Mouse (Mus musculus) kidney, embryonic 14.5 days (tissue): ENCODE data around the gene 1810062G17Rik. TPM values are rescaled to one million over a fixed set of nuclear protein-coding genes. Genes with fewer than 3 reads are reported as not detected.
A peak's percentile ranks its signal among the peaks of the same experiment; 100 is the strongest.

ENCODE experiments used
- ATAC-seq: fragments of 200-750 bp; cut with Nextera tagmentation; 2 replicates; pipeline ENCODE4 v1.8.0; 2017; ENCODE audit warnings: moderate number of reproducible peaks, mild to moderate bottlenecking, moderate TSS enrichment, moderate library complexity; ENCODE audit not compliant: low FRiP score, low TSS enrichment
- H3K27ac ChIP-seq: fragments of 300-500 bp; sonication (generic); 2 replicates; pipeline ENCODE4 v1.5.1; 2014; ENCODE audit warnings: low read depth, mild to moderate bottlenecking, low read length, moderate library complexity, mixed read lengths
- H3K27me3 ChIP-seq: fragments of 300-500 bp; sonication (generic); 2 replicates; pipeline ENCODE4 v1.6.1; 2014; ENCODE audit warnings: mild to moderate bottlenecking, low read length; ENCODE audit not compliant: control insufficient read depth, insufficient read depth
- H3K36me3 ChIP-seq: fragments of 300-500 bp; sonication (generic); 2 replicates; pipeline ENCODE4 v1.6.1; 2014; ENCODE audit warnings: low read length, mixed read lengths; ENCODE audit not compliant: control insufficient read depth, insufficient read depth
- H3K4me1 ChIP-seq: fragments of 300-500 bp; sonication (generic); 2 replicates; pipeline ENCODE4 v1.6.1; 2014; ENCODE audit warnings: low read length, mixed read lengths; ENCODE audit not compliant: control insufficient read depth, insufficient read depth
- H3K4me2 ChIP-seq: fragments of 300-500 bp; sonication (generic); replicated peaks from 2 replicates; pipeline ENCODE4 v1.6.1; 2014; ENCODE audit warnings: low read depth, mild to moderate bottlenecking, low read length
- H3K4me3 ChIP-seq: fragments of 300-500 bp; sonication (generic); 2 replicates; pipeline ENCODE4 v1.5.1; 2014; ENCODE audit warnings: mild to moderate bottlenecking, low read length
- H3K9ac ChIP-seq: fragments of 300-500 bp; sonication (generic); 2 replicates; pipeline ENCODE4 v1.6.1; 2014; ENCODE audit warnings: low read depth, mild to moderate bottlenecking, low read length, moderate library complexity
- H3K9me3 ChIP-seq: fragments of 300-500 bp; sonication (generic); 2 replicates; pipeline ENCODE4 v1.6.1; 2016; ENCODE audit warnings: low read length; ENCODE audit not compliant: control insufficient read depth
- WGBS: fragments of 180-500 bp; shearing (Covaris S2); extraction: QIAGEN DNeasy Blood & Tissue Kit; methylation state at CpG from one replicate; pipeline ENCODE4 v1.1.7; 2014; 5-methylcytosine and 5-hydroxymethylcytosine counted together
- polyA plus RNA-seq: library from polyadenylated mRNA; unstranded; fragments of >200 nt; fragmentation: Nextera tagmentation; extraction: Ambion mirVana; gene quantifications from 2 replicates; pipeline ENCODE4 v1.2.1, GENCODE M21; 2014

Gene 1810062G17Rik
- polyA plus RNA-seq, 1 experiment from 2014 or later: 2.1 TPM

GRCm38 (mm10) chr3:36482940-36483339 lies 7.2 kb downstream of the 1810062G17Rik start:
- H3K9me3 ChIP-seq: no peaks in the 10 kb centered on the region
- H3K9ac ChIP-seq: no peak overlapping the region
- H3K4me3 ChIP-seq: no peak overlapping the region
- H3K4me2 ChIP-seq: 0 out of 2 replicates have a peak overlapping the region, but pooled peaks have one; percentile 13
- peaks cover 14% of the 10 kb centered on the region; the same call in 1 of the 2 replicates for H3K4me1 ChIP-seq
- H3K36me3 ChIP-seq: no peaks in the 10 kb centered on the region
- no peak; the same call in 1 of the 2 replicates for ATAC-seq
- WGBS: 23% methylated on average over 9 of the region's 9 CpGs
- H3K27ac ChIP-seq: no peak overlapping the region; the same call in 1 of the 2 replicates
- no peaks in the 10 kb centered on the region for H3K27me3 ChIP-seq

DNA sequence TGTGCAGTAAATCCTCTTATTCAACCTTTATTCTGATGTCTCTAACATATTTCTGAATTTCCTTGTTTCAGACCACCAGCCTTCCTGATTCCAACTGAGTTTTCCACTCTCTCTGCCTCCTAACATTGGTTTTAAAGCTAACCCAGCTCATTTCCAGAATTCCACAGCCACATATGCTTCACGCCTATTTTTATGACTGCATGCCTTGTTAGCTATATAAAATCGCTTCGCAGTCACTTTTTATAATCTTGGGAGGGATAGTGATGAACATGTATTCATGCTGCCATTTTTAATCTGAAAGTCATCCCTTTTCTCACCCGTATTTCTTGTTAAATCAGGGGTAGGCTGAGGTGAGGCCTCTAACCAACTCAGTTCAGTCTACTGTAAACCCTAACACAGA lies 8.6 kb downstream of the 1810062G17Rik start:
- H3K4me2 ChIP-seq: no peak overlapping the region
- H3K27me3 ChIP-seq: no peaks in the 10 kb centered on the region
- no peaks in the 10 kb centered on the region for H3K9me3 ChIP-seq
- no peak overlapping the region for H3K9ac ChIP-seq
- no peak for ATAC-seq
- H3K4me3 ChIP-seq: no peak overlapping the region
- 90% methylated on average over 4 of the region's 4 CpGs for WGBS
- H3K4me1 ChIP-seq: peaks cover 14% of the 10 kb centered on the region; the same call in 1 of the 2 replicates
- no peak overlapping the region for H3K27ac ChIP-seq
- H3K36me3 ChIP-seq: no peaks in the 10 kb centered on the region

- Histone ChIP-seq H3K27me3 (no peaks in the 10 kb centered on the region), H3K9me3 (no peaks in the 10 kb centered on the region), H3K4me3 (no peak overlapping the region), H3K27ac (no peak overlapping the region), H3K4me1 (peaks cover 14% of the 10 kb centered on the region; the same call in 1 of the 2 replicates), H3K4me2 (no peak overlapping the region), H3K36me3 (no peaks in the 10 kb centered on the region), H3K9ac (no peak overlapping the region)
- 51% methylated on average over 6 of the region's 6 CpGs for WGBS
- no peak for ATAC-seq
These were observed 10.4 kb downstream of the 1810062G17Rik start for GRCm38 (mm10) chr3:36486176-36486575.

GRCm38 (mm10) chr3:36486881-36487280 lies 11.1 kb downstream of the 1810062G17Rik start:
- WGBS: 85% methylated on average over 6 of the region's 6 CpGs
- Histone ChIP-seq H3K27ac (no peak overlapping the region), H3K27me3 (no peaks in the 10 kb centered on the region), H3K36me3 (no peaks in the 10 kb centered on the region), H3K4me2 (no peak overlapping the region), H3K4me3 (no peak overlapping the region), H3K9me3 (no peaks in the 10 kb centered on the region), H3K9ac (no peak overlapping the region), H3K4me1 (peaks cover 10% of the 10 kb centered on the region; the same call in 1 of the 2 replicates)
- ATAC-seq: no peak

- no peaks in the 10 kb centered on the region for H3K4me1 ChIP-seq
- no peaks in the 10 kb centered on the region for H3K27me3 ChIP-seq
- H3K9me3 ChIP-seq: no peaks in the 10 kb centered on the region
- no peaks in the 10 kb centered on the region for H3K36me3 ChIP-seq
- H3K9ac ChIP-seq: no peak overlapping the region
- H3K4me3 ChIP-seq: no peak overlapping the region
- no peak for ATAC-seq
- 41% methylated on average over 1 of the region's 1 CpGs for WGBS
- no peak overlapping the region for H3K4me2 ChIP-seq
- H3K27ac ChIP-seq: no peak overlapping the region
These were observed 12.6 kb downstream of the 1810062G17Rik start for GRCm38 (mm10) chr3:36488367-36488766.

DNA sequence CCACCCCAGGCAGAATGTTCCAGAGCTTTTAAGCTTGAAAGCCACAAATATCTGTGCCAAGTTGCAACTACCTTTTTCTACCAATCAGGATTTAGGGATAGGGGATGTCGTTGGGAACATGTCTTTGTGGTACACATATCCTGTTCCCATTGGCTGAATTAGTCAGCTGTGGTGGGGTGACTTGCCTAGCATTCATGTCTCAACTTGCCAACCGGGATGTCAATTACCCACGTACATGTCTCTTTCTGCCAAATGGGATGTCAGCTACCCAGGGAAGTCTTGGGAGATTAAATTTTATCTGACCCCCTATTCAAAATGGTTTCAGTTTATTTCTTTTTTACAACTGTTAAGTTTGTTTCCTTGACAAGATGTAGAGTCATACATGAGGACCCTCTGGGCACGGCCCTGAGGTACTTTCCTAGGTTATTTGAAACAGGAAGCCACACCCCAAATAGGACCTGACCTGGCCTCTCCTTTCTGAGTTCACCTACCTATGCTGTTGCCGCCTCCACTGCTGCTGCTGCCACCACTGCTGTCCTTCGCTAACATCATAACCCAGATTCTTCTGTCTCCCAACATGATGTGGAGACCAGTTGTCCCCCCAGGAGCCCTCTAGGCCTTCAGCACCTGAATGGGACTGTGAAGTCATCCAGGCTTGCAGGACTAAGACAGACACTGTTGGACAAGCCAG lies 13.3 kb downstream of the 1810062G17Rik start:
- H3K4me3 ChIP-seq: no peak overlapping the region
- H3K9me3 ChIP-seq: no peaks in the 10 kb centered on the region
- no peak overlapping the region for H3K27ac ChIP-seq
- H3K36me3 ChIP-seq: no peaks in the 10 kb centered on the region
- no peaks in the 10 kb centered on the region for H3K27me3 ChIP-seq
- ATAC-seq: no peak
- no peaks in the 10 kb centered on the region for H3K4me1 ChIP-seq
- WGBS: 85% methylated on average over 6 of the region's 6 CpGs
- no peak overlapping the region for H3K9ac ChIP-seq
- no peak overlapping the region for H3K4me2 ChIP-seq

DNA sequence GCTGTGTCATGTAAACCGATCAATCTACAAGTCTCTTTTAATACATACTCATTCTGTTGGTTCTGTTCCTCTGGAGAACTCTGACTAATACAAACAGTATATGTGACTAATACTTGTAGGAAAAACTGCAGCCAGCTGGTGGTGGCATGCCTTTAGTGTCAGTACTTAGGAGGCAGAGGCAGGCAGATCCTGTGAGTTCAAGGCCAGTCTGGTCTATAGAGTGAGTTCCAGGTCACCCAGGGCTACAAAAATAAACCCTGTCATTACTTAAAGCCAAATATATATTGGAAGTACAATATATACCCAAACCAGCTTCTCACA lies 13.8 kb downstream of the 1810062G17Rik start:
- no peak overlapping the region for H3K4me3 ChIP-seq

DNA sequence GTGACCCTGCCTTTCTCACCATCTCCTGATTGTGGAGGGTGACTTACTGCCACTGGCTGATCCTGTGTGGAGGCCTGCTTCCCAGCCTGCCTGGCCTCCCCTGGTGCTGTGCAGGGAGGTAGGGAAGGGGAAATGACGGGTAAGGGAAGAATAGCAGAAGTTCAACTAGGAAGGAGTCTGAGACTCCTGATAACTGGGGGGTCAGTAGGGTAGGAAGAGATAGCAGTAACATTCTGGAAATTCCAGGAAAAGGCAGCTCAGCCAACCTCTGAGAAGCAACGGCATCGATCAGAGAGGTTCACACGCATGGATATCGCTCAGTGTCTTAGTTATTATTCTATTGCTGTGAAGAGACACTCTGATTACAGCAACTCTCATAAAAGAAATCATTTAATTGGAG lies 15.8 kb downstream of the 1810062G17Rik start:
- 90% methylated on average over 5 of the region's 5 CpGs for WGBS

More for the DNA sequence above, 13.8 kb downstream of the 1810062G17Rik start:
- 97% methylated on average over 1 of the region's 1 CpGs for WGBS
- H3K4me2 ChIP-seq: no peak overlapping the region
- H3K9ac ChIP-seq: no peak overlapping the region
- no peak for ATAC-seq
- H3K9me3 ChIP-seq: no peaks in the 10 kb centered on the region
- H3K27ac ChIP-seq: no peak overlapping the region
- no peaks in the 10 kb centered on the region for H3K27me3 ChIP-seq
- H3K4me1 ChIP-seq: no peaks in the 10 kb centered on the region
- H3K36me3 ChIP-seq: no peaks in the 10 kb centered on the region

GRCm38 (mm10) chr3:36492716-36493391 lies 17.1 kb downstream of the 1810062G17Rik start:
- Histone ChIP-seq H3K4me2 (no peak overlapping the region), H3K9me3 (no peaks in the 10 kb centered on the region), H3K4me3 (no peak overlapping the region), H3K36me3 (no peaks in the 10 kb centered on the region), H3K4me1 (no peaks in the 10 kb centered on the region), H3K27me3 (no peaks in the 10 kb centered on the region), H3K9ac (no peak overlapping the region), H3K27ac (no peak overlapping the region)
- WGBS: 88% methylated on average over 9 of the region's 9 CpGs
- ATAC-seq: no peak

More for the DNA sequence above, 15.8 kb downstream of the 1810062G17Rik start:
- no peak overlapping the region for H3K27ac ChIP-seq
- no peak overlapping the region for H3K9ac ChIP-seq
- H3K4me2 ChIP-seq: no peak overlapping the region
- no peak overlapping the region for H3K4me3 ChIP-seq
- H3K4me1 ChIP-seq: no peaks in the 10 kb centered on the region
- no peaks in the 10 kb centered on the region for H3K27me3 ChIP-seq
- no peaks in the 10 kb centered on the region for H3K9me3 ChIP-seq
- ATAC-seq: no peak
- no peaks in the 10 kb centered on the region for H3K36me3 ChIP-seq
